Mouse (Mus musculus): Measurements from ENCODE around the gene Farsb.
"Not testable (repeated sequence)": the region's sequence is repeated elsewhere in the genome, so short reads cannot be mapped to it uniquely, and the experiment has no call there.

Gene Farsb

DNA sequence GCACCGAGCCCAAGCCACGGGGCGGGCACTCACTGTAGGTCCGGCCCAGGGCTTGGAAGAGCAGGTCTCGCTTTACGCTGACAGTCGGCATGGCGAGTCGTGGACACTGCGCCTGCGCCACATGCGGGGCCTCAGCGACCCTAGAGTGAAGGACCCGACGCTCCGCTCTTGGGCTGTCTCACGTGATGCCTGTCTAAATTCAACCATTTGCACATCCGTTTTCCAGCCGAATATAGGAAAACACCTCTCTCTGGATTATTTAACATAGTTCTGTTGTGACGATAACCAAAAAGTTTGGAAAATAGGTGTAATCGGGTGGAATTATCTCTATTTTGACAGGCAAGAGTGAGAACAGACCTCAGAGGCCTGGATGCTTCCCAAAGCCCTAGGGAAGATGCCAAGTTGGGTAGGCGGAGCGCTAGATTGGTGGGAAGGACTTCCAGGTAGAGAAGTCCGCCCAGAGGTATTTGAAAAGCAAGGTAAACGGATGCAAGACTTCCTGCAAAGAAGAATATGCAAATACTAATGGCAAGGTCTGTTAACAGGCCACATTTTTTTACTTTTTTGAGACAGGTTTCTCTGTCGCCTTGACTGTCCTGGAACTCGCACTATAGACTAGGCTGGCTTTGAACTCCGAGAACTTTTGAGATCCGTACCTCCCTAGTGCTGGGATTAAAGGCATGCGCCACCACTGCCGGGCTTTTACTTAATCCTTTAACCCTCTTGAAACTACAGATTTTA is at the start of gene Farsb:
Farsb (minus strand) TSS at position 146 of the 741 bp plus-strand sequence.
- peak; percentile 82 to 91 for DNase-seq (ENCODE audit: low spot score in 2 of 2)

DNA sequence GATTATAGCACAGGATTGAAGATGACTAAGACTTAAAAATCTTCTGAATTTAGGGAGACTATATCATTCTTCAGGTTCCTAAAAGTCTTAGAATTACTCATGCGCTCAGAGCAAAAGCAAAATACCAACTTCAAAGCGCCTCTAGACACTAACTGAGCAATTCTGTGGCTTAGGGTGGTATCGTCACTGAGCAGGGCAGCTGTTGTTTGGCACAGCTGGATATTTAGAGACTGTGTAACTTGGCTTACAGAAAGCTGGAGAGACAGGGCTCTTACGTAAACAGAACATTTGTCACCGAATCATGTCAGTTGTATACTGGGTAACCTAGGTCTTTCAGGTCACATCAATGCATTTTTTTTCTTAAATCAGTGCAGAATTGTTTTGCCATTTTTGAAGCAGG is 49.7 kb upstream of the Farsb start:
- DNase-seq (ENCODE audit: low spot score in 2 of 2), result no peak

DNA sequence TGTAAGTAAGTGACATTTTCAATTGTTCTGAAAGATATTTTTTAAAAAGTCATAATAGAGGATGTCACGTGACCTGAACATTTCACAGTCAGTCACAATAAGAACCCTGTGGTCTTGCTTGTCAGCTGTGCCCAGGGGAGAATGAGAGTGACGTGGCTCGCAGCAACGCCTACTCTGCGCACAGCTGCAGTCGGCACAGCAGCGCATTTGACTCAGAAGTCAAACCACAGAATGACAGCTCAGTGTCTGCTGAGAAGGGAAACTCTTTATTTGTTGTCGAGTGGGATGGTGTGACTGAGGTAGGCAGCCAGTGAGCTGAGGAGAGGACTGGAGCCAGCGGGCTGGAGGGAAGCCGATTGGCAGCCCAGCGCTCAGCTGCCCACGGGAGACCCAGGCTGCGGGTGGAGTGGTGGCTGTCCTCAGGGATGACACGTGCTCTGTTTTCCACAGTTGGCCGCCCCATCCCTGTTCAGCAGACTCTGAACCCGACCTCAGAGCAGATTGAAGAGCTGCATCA is 48.9 kb upstream of the Farsb start:
- DNase-seq (ENCODE audit: low spot score in 2 of 2), result peak; percentile 11 to 73

DNA sequence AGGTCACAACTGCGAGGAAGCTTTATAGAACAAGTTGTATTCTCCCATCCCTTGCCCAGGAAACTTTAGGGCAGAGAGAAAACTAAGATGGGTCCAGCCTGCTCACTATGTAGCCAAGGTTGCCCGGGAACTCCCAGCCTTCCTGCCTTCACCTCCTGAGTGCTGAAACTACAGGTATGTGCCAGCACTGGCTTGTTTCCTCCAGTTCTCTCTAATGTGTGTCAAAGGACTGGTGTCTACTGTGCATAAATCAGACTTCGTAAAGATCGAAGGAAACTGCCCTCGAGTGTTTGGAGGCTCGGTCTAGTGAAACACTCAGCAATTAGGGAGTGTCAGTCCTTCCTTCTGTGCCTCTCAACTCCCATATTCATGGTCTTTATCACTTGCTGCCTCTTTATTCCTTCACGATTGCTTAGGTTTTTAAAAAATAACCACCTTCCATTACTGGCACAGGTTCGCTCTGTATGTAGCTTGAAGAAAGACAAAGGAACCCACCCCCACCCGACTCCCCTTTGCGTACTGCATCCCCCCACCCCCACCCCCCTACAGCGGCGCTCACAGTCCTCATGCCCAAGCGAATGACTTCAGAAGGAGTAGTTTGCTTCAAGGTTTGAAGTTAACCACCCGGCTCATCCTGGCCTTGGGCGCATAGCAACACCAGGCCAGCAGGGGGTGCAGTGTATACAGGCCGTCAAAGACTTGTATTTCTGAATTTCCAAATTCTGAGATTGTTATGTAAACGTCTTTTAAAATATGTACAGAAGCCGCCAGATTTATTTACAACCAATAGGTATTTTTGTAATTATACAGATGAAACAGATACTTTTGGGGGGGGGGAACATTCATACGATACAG is 47.8 kb upstream of the Farsb start:
- DNase-seq (ENCODE audit: low spot score in 2 of 2), result peak; percentile 22 to 81

DNA sequence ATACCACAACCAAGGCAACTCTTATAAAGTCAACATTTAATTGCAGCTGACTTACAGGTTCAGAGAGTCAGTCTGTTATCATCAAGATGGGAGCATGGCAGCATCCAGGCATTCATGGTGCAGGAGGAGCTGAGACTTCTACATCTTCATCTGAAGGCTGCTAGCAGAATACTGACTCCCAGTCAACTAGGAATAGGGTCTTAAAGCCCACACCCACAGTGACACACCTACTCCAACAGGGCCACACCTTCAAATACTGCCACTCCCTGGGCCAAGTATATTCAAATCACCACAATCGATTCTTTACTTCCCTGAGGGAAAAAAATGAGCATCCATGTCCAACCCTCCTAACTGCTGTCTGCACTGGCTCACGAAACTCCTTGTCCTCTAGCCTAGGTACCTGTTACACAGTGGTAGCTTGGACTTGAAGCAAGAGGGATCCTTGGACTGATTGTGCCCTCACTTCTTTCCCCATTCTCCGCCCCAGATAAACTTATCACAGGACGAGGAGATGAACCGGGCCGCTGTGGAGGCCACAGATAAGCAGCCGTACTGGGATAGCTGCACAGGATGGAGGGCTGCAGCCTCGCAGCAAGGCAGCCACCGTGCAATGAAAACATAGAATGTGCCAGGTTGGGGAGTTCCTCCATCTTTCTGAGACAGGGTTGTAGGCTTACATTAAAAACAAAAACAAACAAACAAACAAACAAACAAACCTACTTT is 45.9 kb upstream of the Farsb start:
- DNase-seq (ENCODE audit: low spot score in 2 of 2), result no peak

DNA sequence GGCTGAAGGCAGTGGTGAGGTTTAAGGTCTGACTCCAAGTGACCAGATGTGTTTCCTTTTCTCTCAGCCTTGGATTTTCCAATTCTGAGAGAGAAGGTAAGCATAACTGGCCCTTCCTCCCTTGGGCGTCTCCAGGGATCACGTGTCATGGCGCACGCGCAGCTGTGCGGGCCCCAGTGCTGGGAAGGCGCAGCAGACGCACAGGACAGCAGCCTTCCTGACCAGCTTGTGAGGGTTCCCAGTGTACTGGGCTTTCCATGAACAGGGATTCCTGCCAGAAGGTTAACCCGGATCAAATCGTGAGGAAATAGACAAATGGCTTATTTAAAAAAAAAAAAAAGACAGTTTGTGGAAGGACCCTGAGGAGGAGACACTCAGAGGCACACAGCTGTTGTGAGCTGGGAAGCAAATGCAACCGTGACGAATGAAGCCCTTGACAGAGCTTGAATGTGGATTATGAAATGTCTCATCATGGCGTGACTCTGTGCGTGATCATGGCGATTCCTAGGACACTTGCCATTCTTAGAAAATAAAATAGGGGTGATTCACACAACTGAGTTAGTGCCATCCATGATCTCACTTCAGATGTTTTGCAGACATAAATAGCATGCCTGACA is 43.6 kb upstream of the Farsb start:
- no peak for DNase-seq (ENCODE audit: low spot score in 2 of 2)

DNA sequence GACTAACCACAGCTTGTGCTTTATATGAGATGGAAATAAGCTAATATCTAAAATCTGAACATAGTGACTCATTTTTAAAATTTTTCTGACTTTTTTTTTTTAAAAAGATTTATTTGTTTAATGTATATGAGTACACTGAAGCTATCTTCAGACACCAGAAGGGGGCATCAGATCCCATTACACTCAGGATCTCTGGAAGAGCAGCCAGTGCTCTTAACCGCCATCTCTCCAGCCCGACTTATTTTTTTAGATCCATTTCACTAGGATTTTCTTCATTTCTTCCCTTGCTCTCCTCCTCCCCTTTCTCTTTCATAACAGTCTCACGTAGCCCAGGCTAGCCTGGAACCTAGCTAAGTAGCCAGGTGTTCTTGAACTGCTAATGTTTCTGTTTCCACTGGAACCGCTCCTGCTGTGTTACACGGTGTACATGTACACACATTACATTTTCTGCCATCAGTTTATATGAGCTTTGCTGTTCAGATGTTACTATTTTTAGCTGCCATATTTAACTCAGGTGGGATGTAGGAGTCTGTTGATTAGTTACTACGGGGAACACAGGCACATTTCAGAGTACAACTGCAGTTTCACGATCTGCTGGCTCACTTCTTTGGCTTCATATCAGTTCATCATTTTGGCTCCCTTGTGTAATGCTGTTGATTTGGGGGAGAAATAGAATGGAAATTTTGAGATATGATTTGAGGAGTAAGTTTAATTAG is 42.0 kb upstream of the Farsb start:
- no peak for DNase-seq (ENCODE audit: low spot score in 2 of 2)

DNA sequence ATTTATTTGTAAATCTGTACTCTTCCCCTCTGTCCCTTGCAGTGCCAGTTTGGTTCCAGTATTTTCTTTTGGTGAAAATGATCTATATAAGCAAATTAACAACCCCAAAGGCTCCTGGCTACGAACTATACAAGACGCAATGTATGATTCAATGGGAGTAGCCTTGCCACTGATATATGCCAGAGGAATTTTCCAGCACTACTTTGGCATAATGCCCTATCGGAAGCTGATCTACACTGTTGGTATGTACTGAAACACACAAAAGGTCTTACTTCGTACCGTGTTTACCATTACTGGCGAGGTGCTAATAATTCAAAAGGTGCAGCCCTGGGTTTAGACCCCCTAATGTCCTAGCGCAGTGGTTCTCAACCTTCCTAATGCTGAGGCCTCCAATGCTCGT is 40.3 kb upstream of the Farsb start:
- no peak for DNase-seq (ENCODE audit: low spot score in 2 of 2)

DNA sequence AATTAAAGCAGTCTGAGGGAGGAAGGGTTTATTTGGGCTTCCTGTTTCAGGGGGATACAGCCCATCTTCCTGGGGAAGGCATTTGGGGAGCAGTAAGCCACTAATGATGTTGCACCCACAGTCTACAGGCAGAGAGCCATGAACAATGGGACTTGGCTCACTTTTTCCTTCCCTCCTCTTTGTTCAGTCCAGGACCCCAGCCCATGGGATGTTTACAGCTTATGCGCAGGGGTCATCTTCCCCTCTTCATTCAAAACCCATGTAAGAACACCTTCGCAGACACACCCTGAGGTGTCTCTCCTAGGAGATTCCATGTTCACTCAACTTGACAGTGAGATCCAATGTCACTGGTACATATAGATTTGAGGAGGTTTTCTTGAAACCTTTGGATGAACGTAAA is 39.7 kb upstream of the Farsb start:
- DNase-seq (ENCODE audit: low spot score in 2 of 2), result no peak

DNA sequence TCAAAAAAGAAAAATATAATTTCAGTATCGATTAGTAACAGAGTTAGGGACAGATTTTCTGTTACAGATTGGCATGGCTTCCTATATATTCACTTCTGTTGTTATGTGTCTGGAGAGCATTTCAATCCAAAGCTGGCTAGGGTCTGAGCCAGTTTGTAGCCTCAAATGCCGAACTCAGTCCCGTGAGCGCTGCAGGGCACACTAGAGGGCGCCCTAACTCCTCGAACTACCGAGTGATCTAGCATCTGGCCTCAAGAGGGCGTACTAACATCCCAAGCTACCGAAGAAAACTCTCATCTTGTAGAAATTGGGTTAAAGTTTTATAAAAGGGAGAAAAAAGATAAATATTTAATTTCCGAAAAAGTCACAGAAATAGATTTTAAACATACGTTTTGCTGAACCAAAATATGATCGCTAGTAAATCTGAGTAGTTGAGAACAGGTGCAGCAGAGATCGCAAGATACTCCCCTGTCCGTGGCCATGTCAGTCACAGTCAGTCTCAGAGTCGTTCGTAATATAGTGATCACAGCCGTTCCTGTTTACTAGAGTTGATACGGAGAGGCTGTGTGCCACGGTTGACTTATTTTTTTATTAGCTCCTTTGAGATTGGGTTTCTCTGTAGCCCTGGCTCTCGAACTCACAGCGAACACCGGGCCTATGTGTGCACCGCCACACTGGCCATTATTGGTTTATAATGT is 36.6 kb upstream of the Farsb start:
- peak; percentile 6 to 66 for DNase-seq (ENCODE audit: low spot score in 2 of 2)

DNA sequence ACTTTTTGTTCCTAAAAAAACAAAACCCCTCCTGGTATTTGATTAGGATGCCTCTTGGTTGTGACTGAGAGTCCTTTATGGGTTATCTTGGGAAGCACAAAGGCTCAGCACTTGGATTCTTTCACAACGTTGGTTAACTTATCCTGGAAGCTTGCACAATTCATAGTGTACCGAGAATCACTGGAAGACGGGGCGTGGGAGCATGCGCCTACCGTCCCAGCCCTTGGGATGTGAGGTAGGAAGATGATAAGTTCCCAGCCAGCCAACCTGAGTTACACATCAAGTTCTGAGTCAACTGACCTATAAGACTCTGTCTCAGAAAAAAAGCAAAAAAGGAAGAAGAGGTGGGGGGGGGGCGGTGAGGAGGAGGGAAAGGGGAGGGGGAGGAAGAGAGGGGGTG is 30.2 kb upstream of the Farsb start:
- no peak for DNase-seq (ENCODE audit: low spot score in 2 of 2)

DNA sequence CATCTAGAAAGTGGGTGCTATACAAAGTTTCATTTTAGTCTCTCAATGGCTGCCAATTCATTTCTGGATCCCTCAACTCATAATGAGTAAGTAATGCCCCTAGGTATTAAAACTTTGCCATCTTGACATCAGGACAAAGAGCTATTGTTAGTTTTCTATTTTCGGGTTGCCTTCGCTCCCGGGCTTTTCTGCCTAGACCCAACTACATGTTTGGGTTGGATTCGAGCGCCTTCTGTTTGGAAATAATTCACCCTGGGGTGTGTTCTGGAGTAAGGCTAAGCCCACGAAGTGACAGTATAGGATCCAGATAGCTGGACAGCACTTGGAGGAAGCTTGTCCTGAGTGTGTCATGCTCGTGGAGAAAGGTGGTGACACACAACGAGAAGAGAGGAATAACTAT is 24.1 kb upstream of the Farsb start:
- no peak for DNase-seq (ENCODE audit: low spot score in 2 of 2)

DNA sequence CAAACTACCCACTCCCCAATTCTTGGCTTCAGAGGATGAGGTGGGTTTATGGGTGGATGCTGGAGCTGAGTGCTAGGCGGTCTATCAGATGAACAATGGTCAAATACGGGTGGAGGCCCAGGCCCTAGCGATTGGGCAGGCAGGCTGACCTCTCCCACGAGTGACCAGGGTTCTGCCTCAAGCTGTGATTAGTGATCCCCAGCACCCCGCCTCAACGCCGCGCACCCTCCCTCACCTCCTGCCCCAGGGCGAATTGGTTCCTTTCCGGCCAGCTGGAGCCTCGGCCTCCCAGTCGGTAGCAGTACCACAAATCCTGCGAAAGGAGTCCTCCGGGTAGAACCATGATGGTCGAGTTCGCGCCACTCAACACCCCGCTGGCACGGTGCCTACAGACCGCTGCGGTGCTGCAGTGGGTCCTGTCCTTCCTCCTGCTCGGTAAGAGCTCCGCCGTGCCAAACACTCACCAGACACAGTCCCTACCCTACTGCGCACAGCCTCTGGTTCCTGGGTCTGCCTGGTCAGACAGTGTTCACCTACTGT is 23.0 kb upstream of the Farsb start, which contains the start of gene BC035947:
BC035947 (minus strand) TSS at position 538 of the 540 bp plus-strand sequence.
- no peak for DNase-seq (ENCODE audit: low spot score in 2 of 2)

DNA sequence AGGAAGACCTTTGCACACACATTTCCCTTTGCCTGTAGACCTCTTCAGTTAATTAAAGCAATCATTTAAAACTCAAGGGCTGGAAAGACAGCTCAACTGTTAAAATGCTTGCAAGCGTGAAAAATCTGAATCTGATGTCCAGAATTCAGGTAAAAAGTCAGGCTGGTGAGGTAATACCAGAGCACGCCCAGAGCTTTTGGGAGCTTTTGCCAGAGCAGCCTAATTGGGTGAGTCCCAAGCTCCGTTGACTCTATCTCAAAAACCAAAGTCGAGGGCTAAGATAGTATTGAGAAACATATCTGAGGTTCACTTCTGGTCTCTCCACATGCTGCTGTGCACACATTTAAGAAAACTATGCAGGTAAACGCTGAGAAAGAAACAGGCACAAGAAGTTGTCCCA is 22.2 kb upstream of the Farsb start, which contains the start of gene Mogat1:
Mogat1 (plus strand) TSS at position 130 of the 400 bp plus-strand sequence.
- DNase-seq (ENCODE audit: low spot score in 2 of 2), result no peak

DNA sequence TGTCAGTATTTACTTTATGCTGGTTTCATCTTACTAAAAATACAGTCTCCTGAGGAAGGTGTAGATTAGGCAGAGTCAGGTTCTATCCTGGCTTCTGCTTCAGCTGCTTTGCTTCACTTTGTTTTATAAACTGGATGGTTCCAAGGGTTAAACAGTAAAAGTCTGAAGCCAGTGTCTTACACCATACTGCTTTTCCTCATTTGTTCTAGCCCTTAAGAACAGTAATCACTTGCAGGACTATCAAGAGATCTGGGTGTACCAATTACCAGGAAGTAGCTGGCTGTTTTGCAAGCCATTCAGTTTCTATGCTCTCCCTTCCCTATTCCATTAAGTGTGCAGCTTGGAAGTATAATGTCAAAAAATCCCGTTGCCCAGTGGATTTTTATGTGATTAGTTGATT is 18.4 kb upstream of the Farsb start:
- DNase-seq (ENCODE audit: low spot score in 2 of 2), result no peak

DNA sequence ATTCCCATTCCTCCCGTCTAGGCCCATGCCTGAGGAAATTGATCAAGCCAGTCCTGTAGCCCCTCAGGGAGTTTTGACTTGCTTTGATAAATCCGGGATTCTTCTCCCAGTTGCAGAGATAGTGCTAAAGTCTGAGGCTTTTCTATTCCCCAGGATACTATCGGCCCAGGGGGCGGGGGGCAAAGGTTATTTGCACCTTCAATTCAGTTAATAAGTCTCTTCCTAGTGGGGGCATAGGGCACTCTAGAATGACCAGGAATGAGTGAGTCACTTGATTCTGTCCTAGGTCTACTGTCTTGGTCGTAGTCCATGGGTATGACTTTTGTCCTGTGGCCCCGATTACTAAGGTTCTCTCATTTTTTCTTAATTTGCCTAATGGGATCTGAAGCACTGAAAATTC is 13.8 kb upstream of the Farsb start:
- no peak for DNase-seq (ENCODE audit: low spot score in 2 of 2)

DNA sequence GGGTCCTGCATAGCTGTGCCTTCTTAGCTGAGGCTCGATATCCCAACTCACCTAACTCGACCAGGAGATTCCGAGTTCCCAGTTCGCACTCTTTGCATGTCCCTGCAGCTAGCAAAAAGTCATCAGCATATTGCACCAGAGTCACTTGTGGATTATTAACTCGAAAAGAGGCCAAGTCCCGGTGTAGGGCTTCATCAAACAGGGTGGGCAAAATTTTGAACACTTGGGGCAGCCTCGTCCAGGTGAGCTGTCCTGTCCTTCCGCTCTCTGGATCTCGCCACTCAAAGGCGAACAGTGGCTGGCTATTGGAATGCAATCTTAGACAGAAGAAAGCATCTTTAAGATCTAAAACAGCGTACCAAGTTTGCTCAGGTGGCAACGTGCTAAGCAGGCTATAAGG is 13.2 kb upstream of the Farsb start:
- DNase-seq (ENCODE audit: low spot score in 2 of 2), result not testable (repeated sequence)

DNA sequence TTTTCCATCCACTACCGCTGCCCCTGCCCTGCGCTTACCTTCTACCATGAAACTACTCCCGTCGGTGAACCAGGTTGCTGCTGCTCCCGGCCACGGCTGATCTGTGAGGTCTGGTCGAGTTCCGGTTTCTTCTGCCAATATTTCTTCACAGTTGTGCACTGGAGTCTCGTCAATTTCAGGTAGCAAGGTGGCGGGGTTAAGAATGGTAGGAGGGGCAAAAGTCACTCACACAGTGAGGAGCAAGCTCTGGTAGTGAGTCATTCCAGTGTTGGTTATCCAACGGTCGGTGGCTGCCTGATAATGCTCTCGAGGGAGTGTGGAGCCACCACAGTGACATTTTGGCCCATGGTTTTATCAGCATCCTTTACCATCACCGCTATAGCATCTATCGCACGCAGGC is 12.3 kb upstream of the Farsb start:
- DNase-seq (ENCODE audit: low spot score in 2 of 2), result no peak

DNA sequence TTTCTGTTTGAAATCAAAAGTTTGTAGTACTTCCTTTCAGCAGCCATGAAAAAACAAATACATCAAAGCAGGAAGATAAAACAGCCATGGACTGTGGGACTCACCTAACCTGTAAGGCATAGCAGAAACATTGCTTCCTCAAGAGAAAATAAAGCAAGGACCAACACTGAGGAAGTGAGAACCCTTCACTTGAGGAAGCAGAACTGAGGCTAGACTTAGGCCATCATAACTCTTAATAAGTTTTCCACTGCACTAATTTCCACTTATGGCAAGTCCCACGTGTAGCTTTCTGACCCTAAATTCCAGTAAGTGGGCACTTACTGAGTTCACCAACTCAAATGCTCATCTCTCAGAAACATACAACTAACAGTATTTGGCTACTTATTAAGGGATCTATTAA is 1.4 kb upstream of the Farsb start:
- DNase-seq (ENCODE audit: low spot score in 2 of 2), result no peak

DNA sequence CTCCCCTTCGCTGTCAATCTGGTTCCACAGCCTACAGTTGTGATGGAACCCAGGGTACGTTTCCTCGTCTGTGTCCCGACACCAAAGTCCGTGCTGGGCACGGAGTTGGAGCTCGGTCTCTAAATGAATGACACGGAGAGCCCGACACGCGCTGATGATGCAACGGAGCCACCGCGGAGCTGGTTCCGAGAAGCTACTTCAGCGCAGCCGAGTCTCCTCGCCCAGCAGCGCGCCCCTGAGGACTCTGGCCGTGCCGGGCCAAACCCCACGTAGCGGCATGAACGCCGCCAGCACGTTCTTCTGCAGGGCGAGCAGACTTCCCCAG is 308 bp downstream of the Farsb start:
- no peak for DNase-seq (ENCODE audit: low spot score in 2 of 2)
